13 mouse cellular contexts compared by ENCODE assay signal in genomic region chr8:82150272-82150671, GRCm38 (mm10).
"Had no signal": no experiment of that assay in that cellular context is flagged by ENCODE, and none has a peak within 500 bp of the region (broad histone marks: within the 10 kb centered on the region; RNA-seq: fewer than 3 reads in every experiment).

No protein-coding gene starts in this region.

- ATAC-seq: intestine, postnatal 0 days; lung, postnatal 0 days had no signal

- H3K4me2 ChIP-seq: liver, embryonic 11.5 days; liver, embryonic 15.5 days had no signal

- H3K9me3 ChIP-seq: liver, embryonic 15.5 days had no signal

- DNase-seq: kidney, adult 9 months; kidney, postnatal 4 days; left cerebral cortex, postnatal 4 days; lung, adult 2 months; lung, postnatal 36 days; right cerebral cortex, postnatal 14 days; thymus, postnatal 4 days had no signal

- H3K27me3 ChIP-seq: liver, embryonic 15.5 days had no signal

- H3K36me3 ChIP-seq: liver, embryonic 15.5 days had no signal

- H3K4me1 ChIP-seq: liver, embryonic 15.5 days had no signal

- H3K9ac ChIP-seq: liver, embryonic 15.5 days had no signal

- H3K4me3 ChIP-seq: layer of hippocampus, adult 2 months; liver, embryonic 15.5 days had no signal

- H3K27ac ChIP-seq: kidney, postnatal 0 days; layer of hippocampus, adult 2 months; liver, embryonic 15.5 days had no signal
